Mouse (Mus musculus) spleen, adult 2 months (tissue): Measurements from ENCODE around the gene Mettl15. TPM values are rescaled to one million over a fixed set of nuclear protein-coding genes. Genes with fewer than 3 reads are reported as not detected.

Source experiments
- DNase-seq, 2 experiments: peaks; one replicate each; pipeline versions ENCODE4 v3.0.0 to v3.0.0-alpha.2; 2012 to 2021; ENCODE audit warnings: low spot score in 2 of 2, low read depth in 1 of 2
- H3K27ac ChIP-seq: fragments of 200-500 bp; 2 replicates; pipeline ENCODE4 v1.5.1; 2012; ENCODE audit warnings: low read length, inconsistent platforms; ENCODE audit not compliant: insufficient read depth
- H3K27me3 ChIP-seq: fragments of 200-500 bp; 2 replicates; pipeline ENCODE4 v1.6.1; 2012; ENCODE audit warnings: mild to moderate bottlenecking, moderate library complexity, low read length, inconsistent platforms; ENCODE audit not compliant: control insufficient read depth, insufficient read depth
- H3K36me3 ChIP-seq: fragments of 200-500 bp; 2 replicates; pipeline ENCODE4 v1.6.1; 2012; ENCODE audit warnings: mild to moderate bottlenecking, low read length, inconsistent platforms; ENCODE audit not compliant: control insufficient read depth, insufficient read depth
- H3K4me1 ChIP-seq: fragments of 200-500 bp; 2 replicates; pipeline ENCODE4 v1.6.1; 2011; ENCODE audit warnings: inconsistent platforms; ENCODE audit not compliant: control insufficient read depth, insufficient read depth, insufficient read length
- H3K4me3 ChIP-seq: fragments of 200-500 bp; 2 replicates; pipeline ENCODE4 v1.5.1; 2011; ENCODE audit warnings: mild to moderate bottlenecking, inconsistent platforms; ENCODE audit not compliant: insufficient read depth, insufficient read length; ENCODE audit errors: extremely low read depth
- CTCF ChIP-seq: fragments of 200-500 bp; IDR thresholded peaks from 2 replicates; pipeline ENCODE4 v1.5.1; 2011; ENCODE audit warnings: mild to moderate bottlenecking, inconsistent platforms; ENCODE audit not compliant: insufficient read depth, insufficient read length, insufficient replicate concordance; ENCODE audit errors: extremely low read depth
- POLR2A ChIP-seq: fragments of 200-500 bp; IDR thresholded peaks from 2 replicates; pipeline ENCODE4 v1.6.1; 2011; ENCODE audit warnings: low read depth, low read length, inconsistent platforms
- WGBS: fragments of 180-500 bp; shearing (Covaris S2); methylation state at CpG from one replicate; pipeline ENCODE4 v1.1.7; 2018; 5-methylcytosine and 5-hydroxymethylcytosine counted together
- polyA plus RNA-seq: library from polyadenylated mRNA; depleted of rRNA; stranded (reverse); fragments of >200 nt; gene quantifications from 2 replicates; pipeline ENCODE4 v1.2.3, GENCODE M21; 2012; rRNA removed

Gene Mettl15
- 1.2 and 1.4 TPM in 2 replicates for polyA plus RNA-seq

GRCm38 (mm10) chr2:109280600-109281340 is at the start of gene Mettl15, which contains the start of gene Kif18a:
Gene Mettl15 (minus strand): TSS chr2:109280748.
Gene Kif18a (plus strand): TSS chr2:109280738.
- DNase-seq: peak; percentile 91 to 93
- Histone ChIP-seq H3K4me1 (no peaks in the 10 kb centered on the region), H3K4me3 (peak within 1 kb of the TSS; percentile 78), H3K27me3 (no peaks in the 10 kb centered on the region), H3K36me3 (no peaks in the 10 kb centered on the region), H3K27ac (peak within 1 kb of the TSS; percentile 69)
- WGBS: under 1% methylated on average over 51 of the region's 51 CpGs
- TF ChIP-seq POLR2A: no peak
- no peak for TF ChIP-seq CTCF

- no peak overlapping the region for H3K4me3 ChIP-seq
- WGBS: 97% methylated on average over 5 of the region's 5 CpGs
- H3K27ac ChIP-seq: no peak overlapping the region
- no peaks in the 10 kb centered on the region for H3K4me1 ChIP-seq
- H3K36me3 ChIP-seq: no peaks in the 10 kb centered on the region; the same call in 1 of the 2 replicates
- DNase-seq: no peak
- no peaks in the 10 kb centered on the region for H3K27me3 ChIP-seq
- TF ChIP-seq CTCF (no peak), POLR2A (no peak)
Observed at GRCm38 (mm10) chr2:109311369-109311768, 30.8 kb upstream of the Mettl15 start.

GRCm38 (mm10) chr2:109303638-109304037 is 23.1 kb upstream of the Mettl15 start:
- Histone ChIP-seq H3K36me3 (no peaks in the 10 kb centered on the region), H3K27me3 (no peaks in the 10 kb centered on the region), H3K27ac (no peak overlapping the region), H3K4me1 (no peaks in the 10 kb centered on the region), H3K4me3 (no peak overlapping the region)
- DNase-seq: no peak
- TF ChIP-seq CTCF (no peak), POLR2A (no peak)

GRCm38 (mm10) chr2:109302234-109302633 is 21.7 kb upstream of the Mettl15 start:
- 97% methylated on average over 3 of the region's 3 CpGs for WGBS

GRCm38 (mm10) chr2:109298160-109298559 is 17.6 kb upstream of the Mettl15 start:
- no peaks in the 10 kb centered on the region; the same call in 1 of the 2 replicates for H3K36me3 ChIP-seq
- no peak for TF ChIP-seq POLR2A
- no peak for TF ChIP-seq CTCF
- DNase-seq: no peak
- H3K4me1 ChIP-seq: no peaks in the 10 kb centered on the region
- H3K4me3 ChIP-seq: no peak overlapping the region
- 100% methylated on average over 1 of the region's 1 CpGs for WGBS
- H3K27ac ChIP-seq: no peak overlapping the region
- H3K27me3 ChIP-seq: no peaks in the 10 kb centered on the region

More at GRCm38 (mm10) chr2:109302234-109302633, 21.7 kb upstream of the Mettl15 start:
- H3K4me1 ChIP-seq: no peaks in the 10 kb centered on the region
- H3K36me3 ChIP-seq: no peaks in the 10 kb centered on the region
- no peak overlapping the region for H3K27ac ChIP-seq
- H3K27me3 ChIP-seq: no peaks in the 10 kb centered on the region
- TF ChIP-seq CTCF: no peak
- TF ChIP-seq POLR2A: no peak
- no peak for DNase-seq
- no peak overlapping the region for H3K4me3 ChIP-seq

GRCm38 (mm10) chr2:109296264-109296663 is 15.7 kb upstream of the Mettl15 start:
- no peaks in the 10 kb centered on the region for H3K4me1 ChIP-seq
- DNase-seq: no peak
- WGBS: 89% methylated on average over 5 of the region's 5 CpGs
- no peaks in the 10 kb centered on the region; the same call in 1 of the 2 replicates for H3K36me3 ChIP-seq
- TF ChIP-seq POLR2A (no peak), CTCF (no peak)
- no peaks in the 10 kb centered on the region for H3K27me3 ChIP-seq
- H3K4me3 ChIP-seq: no peak overlapping the region
- no peak overlapping the region for H3K27ac ChIP-seq

GRCm38 (mm10) chr2:109289327-109289726 is 8.8 kb upstream of the Mettl15 start:
- Histone ChIP-seq H3K27me3 (no peaks in the 10 kb centered on the region), H3K27ac (no peak overlapping the region), H3K36me3 (no peaks in the 10 kb centered on the region; the same call in 1 of the 2 replicates), H3K4me1 (no peaks in the 10 kb centered on the region), H3K4me3 (no peak overlapping the region)
- TF ChIP-seq CTCF: no peak
- TF ChIP-seq POLR2A: no peak
- WGBS: 95% methylated on average over 6 of the region's 6 CpGs
- DNase-seq: no peak
